14 mouse cellular contexts compared by ENCODE assay signal in the genomic region with DNA sequence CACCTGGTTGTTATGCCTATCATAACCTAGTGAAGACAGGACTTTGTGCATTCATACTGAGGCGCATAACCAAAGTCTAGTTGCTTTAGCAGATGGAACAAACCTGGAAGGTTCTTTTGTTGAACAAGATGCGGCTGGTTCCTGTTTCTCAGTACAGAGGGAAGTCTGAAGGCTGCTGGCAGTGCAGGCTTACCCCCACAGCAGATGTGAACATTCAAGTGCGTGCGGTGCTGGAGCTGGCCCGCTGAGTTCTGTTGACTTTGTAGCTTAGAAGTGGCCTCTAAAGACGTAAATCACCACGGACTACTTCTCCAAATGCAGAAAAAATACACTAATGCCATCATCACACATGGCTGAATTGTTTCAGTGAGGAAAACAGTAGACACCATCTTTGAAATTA.
"Had no signal": no experiment of that assay in that cellular context is flagged by ENCODE, and none has a peak within 500 bp of the region (broad histone marks: within the 10 kb centered on the region; RNA-seq: fewer than 3 reads in every experiment).

No protein-coding gene starts in this region.

- H3K4me1 ChIP-seq: limb, embryonic 15.5 days; liver, embryonic 12.5 days; midbrain, embryonic 12.5 days had no signal

- H3K4me2 ChIP-seq: limb, embryonic 15.5 days; liver, embryonic 12.5 days; lung, embryonic 15.5 days; midbrain, embryonic 12.5 days; neural tube, embryonic 15.5 days had no signal

- H3K27ac ChIP-seq: limb, embryonic 15.5 days; liver, embryonic 12.5 days; lung, embryonic 15.5 days; macrophage; midbrain, embryonic 12.5 days; neural tube, embryonic 15.5 days; stomach, postnatal 0 days had no signal

- H3K27me3 ChIP-seq: limb, embryonic 15.5 days; liver, embryonic 12.5 days; lung, embryonic 15.5 days; megakaryocyte, embryonic 14.5 days; midbrain, embryonic 12.5 days; neural tube, embryonic 15.5 days had no signal

- DNase-seq: kidney, adult 11 months; kidney, postnatal 25 days; lung, postnatal 14 days; right cerebral cortex, adult 18-20 months; thymus, postnatal 4 days had no signal

- ATAC-seq: liver, embryonic 12.5 days; midbrain, embryonic 16.5 days had no signal

- H3K4me3 ChIP-seq: limb, embryonic 15.5 days; liver, embryonic 12.5 days; lung, embryonic 15.5 days; megakaryocyte, embryonic 14.5 days; midbrain, embryonic 12.5 days; neural tube, embryonic 15.5 days had no signal

- H3K9ac ChIP-seq: limb, embryonic 15.5 days; liver, embryonic 12.5 days; lung, embryonic 15.5 days; midbrain, embryonic 12.5 days; neural tube, embryonic 15.5 days had no signal

- H3K9me3 ChIP-seq: limb, embryonic 15.5 days; liver, embryonic 12.5 days; lung, embryonic 15.5 days; megakaryocyte, embryonic 14.5 days; midbrain, embryonic 12.5 days; neural tube, embryonic 15.5 days had no signal

- H3K36me3 ChIP-seq: limb, embryonic 15.5 days; liver, embryonic 12.5 days; lung, embryonic 15.5 days; midbrain, embryonic 12.5 days; neural tube, embryonic 15.5 days had no signal
